Mouse (Mus musculus) frontal cortex, postnatal 14 days (tissue): ENCODE data around the gene Pcdh9.
A peak's percentile ranks its signal among the peaks of the same experiment; 100 is the strongest.

Experiments
- DNase-seq, 2 experiments: peaks; one replicate each; pipeline ENCODE4 v3.0.0; 2022; ENCODE audit warnings: low spot score in 2 of 2

Pcdh9 gene

GRCm38 (mm10) chr14:93381163-93381562 lies 509.3 kb downstream of the Pcdh9 start:
- peak in 1 of 2 experiments; percentile 18 for DNase-seq

- DNase-seq, result no peak
Observed at GRCm38 (mm10) chr14:93380757-93381156, 509.7 kb downstream of the Pcdh9 start.

- DNase-seq, result no peak
Observed at GRCm38 (mm10) chr14:93376159-93376558, 514.3 kb downstream of the Pcdh9 start.

- DNase-seq, result no peak
Observed at GRCm38 (mm10) chr14:93374181-93374580, 516.3 kb downstream of the Pcdh9 start.

GRCm38 (mm10) chr14:93354150-93354549 lies 536.3 kb downstream of the Pcdh9 start:
- no peak for DNase-seq

- DNase-seq, result peak in 1 of 2 experiments; percentile 25
Observed at GRCm38 (mm10) chr14:93350906-93351305, 539.6 kb downstream of the Pcdh9 start.

- DNase-seq, result no peak
Observed at GRCm38 (mm10) chr14:93349166-93349565, 541.3 kb downstream of the Pcdh9 start.

- DNase-seq, result no peak
Observed at GRCm38 (mm10) chr14:93347031-93347430, 543.4 kb downstream of the Pcdh9 start.

GRCm38 (mm10) chr14:93342781-93343180 lies 547.7 kb downstream of the Pcdh9 start:
- DNase-seq, result no peak

GRCm38 (mm10) chr14:93341390-93341789 lies 549.1 kb downstream of the Pcdh9 start:
- no peak for DNase-seq

GRCm38 (mm10) chr14:93329247-93329646 lies 561.2 kb downstream of the Pcdh9 start:
- DNase-seq, result no peak

- DNase-seq, result no peak
Observed at GRCm38 (mm10) chr14:93317393-93317792, 573.1 kb downstream of the Pcdh9 start.

GRCm38 (mm10) chr14:93288361-93288760 lies 602.1 kb downstream of the Pcdh9 start:
- no peak for DNase-seq

- no peak for DNase-seq
Observed at GRCm38 (mm10) chr14:93287642-93288041, 602.8 kb downstream of the Pcdh9 start.

- no peak for DNase-seq
Observed at GRCm38 (mm10) chr14:93285136-93285535, 605.3 kb downstream of the Pcdh9 start.

- DNase-seq, result no peak
Observed at GRCm38 (mm10) chr14:93284009-93284408, 606.5 kb downstream of the Pcdh9 start.

- no peak for DNase-seq
Observed at GRCm38 (mm10) chr14:93275661-93276060, 614.8 kb downstream of the Pcdh9 start.

GRCm38 (mm10) chr14:93274767-93275166 lies 615.7 kb downstream of the Pcdh9 start:
- DNase-seq, result no peak

- DNase-seq, result no peak
Observed at GRCm38 (mm10) chr14:93253411-93253810, 637.1 kb downstream of the Pcdh9 start.

- no peak for DNase-seq
Observed at GRCm38 (mm10) chr14:93240263-93240662, 650.2 kb downstream of the Pcdh9 start.

GRCm38 (mm10) chr14:93234333-93234732 lies 656.1 kb downstream of the Pcdh9 start:
- DNase-seq, result no peak

- no peak for DNase-seq
Observed at GRCm38 (mm10) chr14:93233599-93233998, 656.9 kb downstream of the Pcdh9 start.

- DNase-seq, result peak; percentile 81 to 82
Observed at GRCm38 (mm10) chr14:93214846-93215245, 675.6 kb downstream of the Pcdh9 start.

- DNase-seq, result no peak
Observed at GRCm38 (mm10) chr14:93199791-93200190, 690.7 kb downstream of the Pcdh9 start.
